Comparison of ENCODE assay signal across 16 mouse cellular contexts in genomic region chr13:97311340-97311739, GRCm38 (mm10).
A peak's percentile ranks its signal among the peaks of the same experiment; 100 is the strongest.
DNase-seq lines count a peak whose midpoint lies in the region; ATAC-seq and TF ChIP-seq lines count a peak whose summit lies in the region.
"Had no signal": no experiment of that assay in that cellular context is flagged by ENCODE, and none has a peak within 500 bp of the region (broad histone marks: within the 10 kb centered on the region; RNA-seq: fewer than 3 reads in every experiment).

No protein-coding gene starts in this region.

- peak; percentile 60 for DNase-seq in liver, adult 2 months (ENCODE audit: extremely low read depth, low read depth, low spot score)
- no peak for DNase-seq in liver
- DNase-seq in 3T3-L1 (ENCODE audit: low read depth, low spot score) = peak; percentile 24
- peak; percentile 80 for DNase-seq in embryo, embryonic 10.5 days (ENCODE audit: low spot score)
- DNase-seq in cerebellum, postnatal 4 days (ENCODE audit: low spot score in 2 of 2) = no peak
- DNase-seq: adrenal gland, postnatal 25 days; cerebellum, adult 2 months; lung, postnatal 4 days; right cerebral cortex, adult 18-20 months; thymus, postnatal 14 days had no signal

- peaks cover 30% of the 10 kb centered on the region for H3K4me1 ChIP-seq in heart, embryonic 15.5 days (replicated peaks)
- H3K4me1 ChIP-seq in heart, embryonic 11.5 days (ENCODE audit: control insufficient read depth, insufficient read depth, low read length) = peaks cover 12% of the 10 kb centered on the region
- H3K4me1 ChIP-seq in liver, adult 2 months (ENCODE audit: control insufficient read depth, insufficient read depth, low read length) = peaks cover 16% of the 10 kb centered on the region

- WGBS in heart, embryonic 15.5 days = 34% methylated on average over 4 of the region's 4 CpGs
- WGBS in heart, embryonic 11.5 days (ENCODE audit: insufficient replicate concordance) = 29% methylated on average over 4 of the region's 4 CpGs
- WGBS in liver, adult 2 months = 24% methylated on average over 4 of the region's 4 CpGs

- TF ChIP-seq CTCF in liver, adult 2 months (IDR thresholded peaks at IDR 0.05; ENCODE audit: low read depth, low read length) = no peak

- no peaks in the 10 kb centered on the region for H3K9me3 ChIP-seq in heart, embryonic 15.5 days (replicated peaks)
- no peaks in the 10 kb centered on the region for H3K9me3 ChIP-seq in heart, embryonic 11.5 days (replicated peaks; ENCODE audit: control insufficient read depth, low read length)
- H3K9me3 ChIP-seq: heart, embryonic 12.5 days had no signal

- no peaks in the 10 kb centered on the region for H3K79me2 ChIP-seq in liver, adult 2 months (ENCODE audit: control insufficient read depth, insufficient read depth, low read length)

- no peaks in the 10 kb centered on the region for H3K36me3 ChIP-seq in heart, embryonic 15.5 days
- H3K36me3 ChIP-seq in heart, embryonic 11.5 days (ENCODE audit: control insufficient read depth, insufficient read depth, low read length) = no peaks in the 10 kb centered on the region
- H3K36me3 ChIP-seq in liver, adult 2 months (ENCODE audit: control insufficient read depth, insufficient read depth, low read length) = no peaks in the 10 kb centered on the region
- H3K36me3 ChIP-seq: heart, embryonic 12.5 days had no signal

- no peak overlapping the region for H3K4me2 ChIP-seq in heart, embryonic 15.5 days
- H3K4me2 ChIP-seq in heart, embryonic 11.5 days = no peak overlapping the region
- H3K4me2 ChIP-seq: heart, embryonic 12.5 days had no signal

- H3K4me3 ChIP-seq in heart, embryonic 15.5 days = no peak overlapping the region
- H3K4me3 ChIP-seq in heart, embryonic 11.5 days (ENCODE audit: low read depth, low read length) = no peak overlapping the region
- no peak overlapping the region for H3K4me3 ChIP-seq in liver, adult 2 months (ENCODE audit: insufficient read depth, low read depth, low read length)
- H3K4me3 ChIP-seq: heart, embryonic 12.5 days; myocyte had no signal

- peak overlapping the region; percentile 37; the same call in 1 of the 2 replicates for H3K27ac ChIP-seq in heart, embryonic 15.5 days
- H3K27ac ChIP-seq in heart, embryonic 11.5 days (ENCODE audit: low read depth, low read length) = no peak overlapping the region
- no peak overlapping the region for H3K27ac ChIP-seq in liver, adult 2 months (replicated peaks; ENCODE audit: insufficient read depth, low read depth, low read length)

- H3K9ac ChIP-seq in heart, embryonic 15.5 days = no peak overlapping the region
- H3K9ac ChIP-seq in heart, embryonic 11.5 days (ENCODE audit: low read depth, low read length) = no peak overlapping the region
- H3K9ac ChIP-seq in liver, adult 2 months (ENCODE audit: low read depth, low read length) = no peak overlapping the region
- H3K9ac ChIP-seq: heart, embryonic 12.5 days had no signal

- TF ChIP-seq POLR2A in liver, adult 2 months (IDR thresholded peaks at IDR 0.05; ENCODE audit: extremely low read depth, insufficient read depth, low read length) = no peak

- no peaks in the 10 kb centered on the region for H3K27me3 ChIP-seq in heart, embryonic 15.5 days
- H3K27me3 ChIP-seq in heart, embryonic 11.5 days (ENCODE audit: control insufficient read depth, insufficient read depth, low read length) = peaks cover 3% of the 10 kb centered on the region; the same call in 1 of the 2 replicates
- no peaks in the 10 kb centered on the region for H3K27me3 ChIP-seq in liver, adult 2 months (ENCODE audit: control insufficient read depth, insufficient read depth, low read length)
- H3K27me3 ChIP-seq: Patski had no signal

- no peak for ATAC-seq in heart, embryonic 15.5 days (replicated peaks; ENCODE audit: insufficient number of reproducible peaks, insufficient read depth, low FRiP score, low read depth)
- no peak for ATAC-seq in heart, embryonic 11.5 days (replicated peaks; ENCODE audit: insufficient number of reproducible peaks, low FRiP score, low TSS enrichment)
- ATAC-seq in erythroblast, adult 5-6 weeks (replicated peaks; ENCODE audit: low FRiP score, poor library complexity, severe bottlenecking) = no peak
- ATAC-seq: Patski had no signal

Comparison
In these comparisons a context has a peak if more than half of its experiments do, and no peak if none do; other contexts are left out.
1. DNase-seq: peak in liver, adult 2 months (single experiment), 3T3-L1 (single experiment) and embryo, embryonic 10.5 days (single experiment); none in liver (single experiment) and cerebellum, postnatal 4 days (0 of 2).